Mouse (Mus musculus): ENCODE data around the gene Aven. TPM values are rescaled to one million over a fixed set of nuclear protein-coding genes. Genes with fewer than 3 reads are reported as not detected.
A peak's percentile ranks its signal among the peaks of the same experiment; 100 is the strongest.

The Aven gene
- polyA plus RNA-seq, 1 experiment from 2014 or later = 5.3 TPM

DNA sequence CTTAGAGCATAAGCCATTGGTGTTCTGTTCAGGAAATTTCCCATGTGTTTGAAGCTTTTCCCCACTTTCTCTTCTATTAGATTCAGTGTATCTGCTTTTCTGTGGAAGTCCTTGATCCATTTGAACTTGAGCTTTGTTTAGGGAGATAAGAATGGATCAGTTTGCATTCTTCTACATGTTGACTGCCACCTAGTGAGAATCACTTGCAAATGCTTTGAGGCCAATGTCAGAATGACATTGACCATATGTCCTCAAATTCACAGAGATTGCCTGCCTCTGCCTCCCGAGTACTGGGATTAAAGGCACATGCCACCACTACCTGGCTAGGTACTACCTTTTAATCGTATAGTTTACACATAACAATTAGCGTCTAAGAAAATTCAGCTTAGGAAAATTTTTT lies 119.9 kb downstream of the Aven start:
- Histone ChIP-seq H3K4me1 (replicated peaks) (no peaks in the 10 kb centered on the region), H3K36me3 (no peaks in the 10 kb centered on the region), H3K9me3 (replicated peaks) (no peaks in the 10 kb centered on the region), H3K4me2 (no peak overlapping the region), H3K4me3 (no peak overlapping the region), H3K9ac (no peak overlapping the region), H3K27ac (no peak overlapping the region), H3K27me3 (no peaks in the 10 kb centered on the region)
- WGBS = 75% methylated on average over 3 of the region's 3 CpGs
- ATAC-seq (replicated peaks; ENCODE audit: insufficient number of reproducible peaks, insufficient read depth, low FRiP score, low read depth) = no peak

GRCm38 (mm10) chr2:112614375-112614774 lies 121.6 kb downstream of the Aven start:
- Histone ChIP-seq H3K27ac (no peak overlapping the region), H3K36me3 (no peaks in the 10 kb centered on the region), H3K9me3 (replicated peaks) (no peaks in the 10 kb centered on the region), H3K4me3 (no peak overlapping the region), H3K4me2 (no peak overlapping the region), H3K9ac (no peak overlapping the region), H3K4me1 (replicated peaks) (no peaks in the 10 kb centered on the region), H3K27me3 (no peaks in the 10 kb centered on the region)
- WGBS = 85% methylated on average over 7 of the region's 7 CpGs
- no peak for ATAC-seq (replicated peaks; ENCODE audit: insufficient number of reproducible peaks, insufficient read depth, low FRiP score, low read depth)

GRCm38 (mm10) chr2:112617206-112617605 lies 124.4 kb downstream of the Aven start:
- H3K9ac ChIP-seq = no peak overlapping the region
- WGBS = 42% methylated on average over 3 of the region's 3 CpGs
- no peak overlapping the region for H3K27ac ChIP-seq
- no peaks in the 10 kb centered on the region for H3K9me3 ChIP-seq (replicated peaks)
- H3K36me3 ChIP-seq = no peaks in the 10 kb centered on the region
- ATAC-seq (replicated peaks; ENCODE audit: insufficient number of reproducible peaks, insufficient read depth, low FRiP score, low read depth) = no peak
- H3K4me1 ChIP-seq (replicated peaks) = no peaks in the 10 kb centered on the region
- H3K27me3 ChIP-seq = no peaks in the 10 kb centered on the region
- no peak overlapping the region for H3K4me3 ChIP-seq
- H3K4me2 ChIP-seq = no peak overlapping the region

GRCm38 (mm10) chr2:112625156-112625555 lies 132.4 kb downstream of the Aven start:
- Histone ChIP-seq H3K4me3 (no peak overlapping the region), H3K9me3 (replicated peaks) (no peaks in the 10 kb centered on the region), H3K27me3 (no peaks in the 10 kb centered on the region), H3K36me3 (no peaks in the 10 kb centered on the region), H3K27ac (no peak overlapping the region), H3K9ac (no peak overlapping the region), H3K4me2 (no peak overlapping the region), H3K4me1 (replicated peaks) (no peaks in the 10 kb centered on the region)
- 79% methylated on average over 3 of the region's 3 CpGs for WGBS
- ATAC-seq (replicated peaks; ENCODE audit: insufficient number of reproducible peaks, insufficient read depth, low FRiP score, low read depth) = no peak

GRCm38 (mm10) chr2:112630669-112631068 lies 137.9 kb downstream of the Aven start:
- H3K4me2 ChIP-seq = no peak overlapping the region
- 78% methylated on average over 11 of the region's 11 CpGs for WGBS
- H3K36me3 ChIP-seq = no peaks in the 10 kb centered on the region; the same call in 1 of the 2 replicates
- no peak overlapping the region for H3K27ac ChIP-seq
- no peak overlapping the region for H3K4me3 ChIP-seq
- H3K9ac ChIP-seq = no peak overlapping the region
- no peaks in the 10 kb centered on the region; the same call in 1 of the 2 replicates for H3K4me1 ChIP-seq (replicated peaks)
- no peak for ATAC-seq (replicated peaks; ENCODE audit: insufficient number of reproducible peaks, insufficient read depth, low FRiP score, low read depth)
- no peaks in the 10 kb centered on the region for H3K27me3 ChIP-seq
- H3K9me3 ChIP-seq (replicated peaks) = no peaks in the 10 kb centered on the region

GRCm38 (mm10) chr2:112632536-112632935 lies 139.8 kb downstream of the Aven start:
- Histone ChIP-seq H3K9ac (no peak overlapping the region), H3K27me3 (no peaks in the 10 kb centered on the region), H3K4me1 (replicated peaks) (peaks cover 7% of the 10 kb centered on the region), H3K27ac (no peak overlapping the region), H3K4me2 (no peak overlapping the region), H3K36me3 (no peaks in the 10 kb centered on the region; the same call in 1 of the 2 replicates), H3K9me3 (replicated peaks) (no peaks in the 10 kb centered on the region), H3K4me3 (no peak overlapping the region)
- WGBS = 88% methylated on average over 9 of the region's 9 CpGs
- ATAC-seq (replicated peaks; ENCODE audit: insufficient number of reproducible peaks, insufficient read depth, low FRiP score, low read depth) = no peak

DNA sequence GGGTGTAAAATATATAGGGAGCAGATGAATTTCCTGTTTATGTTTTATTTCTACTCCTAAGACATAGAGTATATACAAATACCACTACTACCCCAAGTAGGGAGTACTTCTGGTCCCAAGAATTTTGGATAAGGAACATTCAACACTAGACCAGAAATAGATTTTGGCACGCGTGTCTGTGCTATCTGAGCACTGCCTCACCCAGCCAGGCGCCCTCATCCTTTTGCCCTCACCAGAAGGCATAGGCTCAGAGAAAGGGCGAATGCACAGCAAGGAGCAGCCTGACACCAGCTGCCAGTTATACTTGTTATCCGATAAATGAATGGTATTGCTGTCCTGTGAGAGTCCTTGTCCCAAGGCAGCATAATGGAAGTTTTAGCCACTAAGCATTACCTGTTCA lies 144.4 kb downstream of the Aven start:
- Histone ChIP-seq H3K9me3 (replicated peaks) (no peaks in the 10 kb centered on the region), H3K36me3 (no peaks in the 10 kb centered on the region), H3K4me1 (replicated peaks) (peaks cover 13% of the 10 kb centered on the region), H3K4me3 (no peak overlapping the region), H3K27ac (peak overlapping the region; percentile 55), H3K4me2 (no peak overlapping the region), H3K27me3 (no peaks in the 10 kb centered on the region), H3K9ac (no peak overlapping the region)
- ATAC-seq (replicated peaks; ENCODE audit: insufficient number of reproducible peaks, insufficient read depth, low FRiP score, low read depth) = peak; percentile 81; the same call in 1 of the 2 replicates
- whole genome bisulfite sequencing = 56% methylated on average over 5 of the region's 5 CpGs

DNA sequence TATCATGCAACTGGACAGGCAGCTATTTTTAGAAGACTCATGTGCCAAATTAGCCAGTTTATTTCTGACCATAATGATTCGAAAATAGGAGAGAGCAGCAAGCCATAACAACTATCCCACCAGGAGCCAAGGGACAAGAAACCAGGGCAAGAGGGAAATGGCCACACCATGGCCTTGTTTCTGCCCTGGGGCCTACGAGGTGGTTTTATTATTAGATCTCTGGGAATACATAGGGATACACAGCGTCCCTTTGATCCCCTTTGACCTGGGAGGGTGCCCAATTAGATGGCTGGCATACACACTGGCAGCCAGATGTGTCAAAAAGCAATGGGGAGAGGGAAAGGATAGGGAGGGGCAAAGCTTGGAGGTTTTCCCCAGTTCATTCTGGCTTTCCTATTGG lies 161.1 kb downstream of the Aven start:
- Histone ChIP-seq H3K4me2 (no peak overlapping the region), H3K36me3 (no peaks in the 10 kb centered on the region), H3K4me1 (replicated peaks) (no peaks in the 10 kb centered on the region), H3K4me3 (no peak overlapping the region), H3K27me3 (no peaks in the 10 kb centered on the region), H3K9me3 (replicated peaks) (no peaks in the 10 kb centered on the region), H3K9ac (no peak overlapping the region), H3K27ac (no peak overlapping the region)
- ATAC-seq (replicated peaks; ENCODE audit: insufficient number of reproducible peaks, insufficient read depth, low FRiP score, low read depth) = no peak
- WGBS = 66% methylated on average over 3 of the region's 3 CpGs

DNA sequence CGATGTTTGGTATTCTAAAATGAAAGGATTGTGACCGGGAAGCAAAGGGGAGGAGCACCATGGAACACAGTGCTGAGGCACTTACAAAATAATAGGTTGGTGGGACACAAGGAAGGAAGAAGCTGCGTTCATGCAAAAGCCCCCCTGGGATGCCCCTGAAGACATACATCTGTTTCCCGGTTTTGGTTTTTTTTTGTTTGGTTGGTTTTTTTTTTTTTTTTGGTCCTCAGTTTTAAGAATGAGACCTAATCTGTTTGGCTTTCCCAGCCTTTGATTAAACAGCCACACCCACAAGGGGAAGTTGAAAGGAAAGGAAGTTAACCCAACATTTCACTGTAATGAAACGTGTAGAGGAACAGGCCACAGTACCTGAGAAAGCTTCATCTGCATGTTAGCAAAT lies 163.4 kb downstream of the Aven start:
- Histone ChIP-seq H3K36me3 (no peaks in the 10 kb centered on the region), H3K4me1 (replicated peaks) (no peaks in the 10 kb centered on the region), H3K4me2 (no peak overlapping the region), H3K9ac (no peak overlapping the region), H3K4me3 (no peak overlapping the region), H3K27ac (no peak overlapping the region), H3K27me3 (no peaks in the 10 kb centered on the region), H3K9me3 (replicated peaks) (no peaks in the 10 kb centered on the region)
- no peak for ATAC-seq (replicated peaks; ENCODE audit: insufficient number of reproducible peaks, insufficient read depth, low FRiP score, low read depth)
- WGBS = 53% methylated on average over 5 of the region's 5 CpGs

- Histone ChIP-seq H3K4me1 (replicated peaks) (no peaks in the 10 kb centered on the region), H3K27me3 (no peaks in the 10 kb centered on the region), H3K27ac (no peak overlapping the region), H3K9ac (no peak overlapping the region), H3K4me2 (no peak overlapping the region), H3K36me3 (no peaks in the 10 kb centered on the region), H3K9me3 (replicated peaks) (no peaks in the 10 kb centered on the region), H3K4me3 (no peak overlapping the region)
- no peak for ATAC-seq (replicated peaks; ENCODE audit: insufficient number of reproducible peaks, insufficient read depth, low FRiP score, low read depth)
- 46% methylated on average over 3 of the region's 3 CpGs for WGBS
These were observed 176.7 kb downstream of the Aven start for GRCm38 (mm10) chr2:112669461-112669860.

- Histone ChIP-seq H3K4me3 (no peak overlapping the region), H3K27ac (no peak overlapping the region), H3K4me2 (no peak overlapping the region), H3K4me1 (replicated peaks) (no peaks in the 10 kb centered on the region), H3K27me3 (no peaks in the 10 kb centered on the region), H3K36me3 (no peaks in the 10 kb centered on the region), H3K9me3 (replicated peaks) (no peaks in the 10 kb centered on the region), H3K9ac (no peak overlapping the region)
- 68% methylated on average over 2 of the region's 2 CpGs for WGBS
- no peak for ATAC-seq (replicated peaks; ENCODE audit: insufficient number of reproducible peaks, insufficient read depth, low FRiP score, low read depth)
These were observed 183.4 kb downstream of the Aven start for GRCm38 (mm10) chr2:112676175-112676574.

DNA sequence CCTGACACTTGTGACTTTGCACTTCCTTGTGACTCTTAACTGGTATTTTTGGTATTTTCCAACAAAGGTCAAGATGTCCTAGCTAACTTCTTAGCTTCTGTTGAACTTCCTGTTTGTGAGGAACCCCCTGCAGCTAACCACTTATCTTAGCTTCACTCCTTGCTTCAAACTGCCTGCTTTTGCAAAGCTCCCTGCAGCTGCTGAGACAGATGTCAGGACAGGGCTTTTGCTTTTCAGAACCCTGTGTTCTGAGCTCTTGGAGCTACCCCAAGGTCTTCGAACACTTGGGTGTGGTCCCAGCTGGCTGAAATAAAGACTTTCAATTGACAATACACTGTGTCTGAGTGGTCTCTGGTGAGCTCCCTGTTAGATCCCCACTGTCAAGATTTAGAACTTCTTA lies 184.0 kb downstream of the Aven start:
- no peaks in the 10 kb centered on the region for H3K4me1 ChIP-seq (replicated peaks)
- H3K4me2 ChIP-seq = no peak overlapping the region
- no peak overlapping the region for H3K27ac ChIP-seq
- no peak for ATAC-seq (replicated peaks; ENCODE audit: insufficient number of reproducible peaks, insufficient read depth, low FRiP score, low read depth)
- WGBS = 38% methylated on average over 1 of the region's 1 CpGs
- no peak overlapping the region for H3K4me3 ChIP-seq
- H3K9me3 ChIP-seq (replicated peaks) = no peaks in the 10 kb centered on the region
- H3K27me3 ChIP-seq = no peaks in the 10 kb centered on the region
- H3K9ac ChIP-seq = no peak overlapping the region
- H3K36me3 ChIP-seq = no peaks in the 10 kb centered on the region
